Mouse (Mus musculus): ENCODE measurements around the gene Ssh1.

DNA sequence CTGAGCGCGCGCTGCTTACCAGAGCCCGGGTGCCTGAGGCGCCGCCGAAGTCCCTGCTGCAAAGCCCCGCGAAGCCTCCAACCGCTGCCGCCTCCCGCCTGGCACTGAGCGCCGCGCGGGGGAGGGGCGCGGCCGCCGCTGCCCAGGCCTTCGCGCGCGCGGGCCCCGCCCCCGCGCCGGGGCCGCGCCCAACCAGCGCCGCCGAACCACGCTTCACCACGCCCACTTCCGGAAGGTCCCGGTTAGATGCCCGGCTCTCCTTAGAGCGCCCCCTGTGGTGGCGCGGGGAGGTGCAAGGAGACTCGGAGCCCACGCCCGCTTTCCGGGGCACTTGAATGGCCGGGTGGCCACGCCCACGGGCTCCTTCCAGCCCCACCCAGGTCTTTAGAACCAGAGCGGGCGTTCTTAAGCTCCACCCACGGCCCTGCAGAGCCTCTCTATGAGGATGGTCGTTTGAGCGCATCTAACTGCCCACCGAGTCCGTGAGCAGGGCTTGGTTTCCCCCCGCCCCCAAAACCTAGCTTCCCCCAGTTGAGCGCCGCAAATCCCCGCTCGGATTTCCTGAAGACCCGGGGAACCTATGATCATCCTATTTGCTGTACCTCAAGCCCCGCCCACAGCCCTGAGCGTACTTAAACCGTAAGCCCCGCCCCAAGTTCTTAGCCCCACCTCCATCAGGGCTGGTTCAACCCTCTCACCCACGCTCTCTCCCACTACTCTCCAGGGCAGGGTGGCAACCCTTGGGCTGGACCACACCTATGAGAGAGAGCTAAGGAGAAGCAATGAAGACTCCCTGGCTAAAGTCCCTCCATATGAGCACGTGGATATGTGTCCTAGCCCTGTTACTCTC is 84.9 kb downstream of the Ssh1 start, which contains the start of gene Coro1c:
- TF ChIP-seq POLR2A (IDR thresholded peaks at IDR 0.05; ENCODE audit: low read depth, low read length) = peak; percentile 53; the same call in 1 of the 2 replicates
- TF ChIP-seq CTCF (IDR thresholded peaks at IDR 0.05; ENCODE audit: extremely low read depth, insufficient read depth, insufficient read length, insufficient replicate concordance) = peak; percentile 94

All from spleen, adult 2 months (tissue).